Comparison of ENCODE assay signal across 8 mouse cellular contexts in the genomic region with DNA sequence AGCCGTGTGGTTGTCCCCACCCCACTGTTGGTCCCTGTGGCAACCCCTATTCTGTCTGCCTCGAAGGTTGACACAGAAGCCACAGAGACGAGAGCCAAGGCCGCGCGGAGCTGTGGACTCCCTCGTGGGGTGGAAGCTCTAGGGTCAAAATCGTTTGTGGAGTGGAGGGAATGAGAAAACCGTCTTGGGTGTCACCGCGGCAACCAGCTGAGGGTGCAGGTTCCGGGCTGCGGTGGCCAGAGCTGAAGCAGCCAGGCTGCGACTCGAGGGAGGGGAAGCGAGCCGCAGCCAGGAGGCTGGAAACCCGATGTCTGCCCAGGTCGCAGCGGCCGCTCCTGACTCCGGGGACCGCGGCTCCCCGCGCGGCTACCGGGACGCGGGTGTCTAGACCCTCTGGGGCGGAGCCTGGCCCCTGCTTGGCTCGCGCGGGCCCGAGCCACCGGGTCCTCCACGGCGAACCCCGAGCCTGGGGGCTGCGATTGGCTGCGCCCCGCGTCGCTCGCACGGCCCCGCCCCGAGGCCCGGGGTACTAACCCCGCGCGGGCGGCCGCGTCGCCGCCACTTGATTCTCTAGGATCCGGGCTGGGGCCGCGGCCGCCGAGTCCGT. TPM values are rescaled to one million over a fixed set of nuclear protein-coding genes. Genes with fewer than 3 reads are reported as not detected.
DNase-seq lines count a peak whose midpoint lies in the region; ATAC-seq and TF ChIP-seq lines count a peak whose summit lies in the region.

No protein-coding gene starts in this region.

- 0 out of 2 replicates have a peak, but pooled peaks have one; percentile 4 for ATAC-seq in forebrain, postnatal 0 days
- ATAC-seq in kidney, postnatal 0 days (replicated peaks; ENCODE audit: low FRiP score, low read depth): no peak; the same call in 1 of the 2 replicates
- 0 out of 2 replicates have a peak, but pooled peaks have one; percentile 20 for ATAC-seq in midbrain, embryonic 11.5 days (ENCODE audit: low FRiP score)

- DNase-seq in B cell, adult 2 months: peak; percentile 67 to 75
- DNase-seq in ES-E14 (ENCODE audit: low read depth, low spot score): no peak
- DNase-seq in forebrain, postnatal 0 days: no peak
- DNase-seq in kidney, postnatal 0 days (ENCODE audit: low spot score): no peak
- DNase-seq in midbrain, embryonic 11.5 days (ENCODE audit: low spot score, missing footprints): peak; percentile 95
- DNase-seq in thymus, postnatal 0 days (ENCODE audit: low spot score): peak; percentile 75
- DNase-seq in cerebellum, adult 18-20 months: no peak
- no peak for DNase-seq in layer of hippocampus, adult 9-10 months (ENCODE audit: low spot score)

- peak overlapping the region; percentile 28 for H3K4me2 ChIP-seq in forebrain, postnatal 0 days (ENCODE audit: low read depth)
- peak overlapping the region; percentile 59 for H3K4me2 ChIP-seq in kidney, postnatal 0 days (ENCODE audit: low read length)
- peak overlapping the region; percentile 48 for H3K4me2 ChIP-seq in midbrain, embryonic 11.5 days

- H3K4me3 ChIP-seq in ES-E14 (ENCODE audit: insufficient read depth in 1 of 2, low read depth in 1 of 2, low read length in 2 of 2, poor library complexity in 1 of 2, severe bottlenecking in 1 of 2): peak overlapping the region; percentile 57 to 76; a peak in 3 of 4 replicates
- H3K4me3 ChIP-seq in forebrain, postnatal 0 days (ENCODE audit: low read depth, low read length): peak overlapping the region; percentile 19
- H3K4me3 ChIP-seq in kidney, postnatal 0 days (replicated peaks; ENCODE audit: low read depth, low read length): peak overlapping the region; percentile 35
- H3K4me3 ChIP-seq in midbrain, embryonic 11.5 days (ENCODE audit: low read depth, low read length): peak overlapping the region; percentile 34

- in situ Hi-C loops in ES-E14 (cut with MboI; ENCODE audit: low sequenced_read_pairs in 2 of 2, unreplicated experiment in 2 of 2): no loop called here

- 2% methylated on average over 59 of the region's 63 CpGs for WGBS in forebrain, postnatal 0 days
- WGBS in kidney, postnatal 0 days: 2% methylated on average over 49 of the region's 63 CpGs
- 1% methylated on average over 49 of the region's 63 CpGs for WGBS in midbrain, embryonic 11.5 days

- no peaks in the 10 kb centered on the region for H3K9me3 ChIP-seq in ES-E14 (ENCODE audit: control insufficient read depth, insufficient read depth, low read depth, low read length)
- no peaks in the 10 kb centered on the region for H3K9me3 ChIP-seq in forebrain, postnatal 0 days (ENCODE audit: low read length)
- H3K9me3 ChIP-seq in kidney, postnatal 0 days (replicated peaks; ENCODE audit: low read length): no peaks in the 10 kb centered on the region
- H3K9me3 ChIP-seq in midbrain, embryonic 11.5 days (ENCODE audit: control insufficient read depth, low read length): no peaks in the 10 kb centered on the region

- no peak overlapping the region for H3K27ac ChIP-seq in ES-E14 (ENCODE audit: insufficient read depth, low read depth, low read length, poor library complexity, severe bottlenecking)
- H3K27ac ChIP-seq in forebrain, postnatal 0 days (ENCODE audit: low read depth, low read length): no peak overlapping the region
- H3K27ac ChIP-seq in kidney, postnatal 0 days: no peak overlapping the region
- H3K27ac ChIP-seq in midbrain, embryonic 11.5 days (ENCODE audit: low read depth, low read length): no peak overlapping the region

- peaks cover 78% of the 10 kb centered on the region for H3K27me3 ChIP-seq in forebrain, postnatal 0 days (ENCODE audit: insufficient read depth, low read length)
- H3K27me3 ChIP-seq in kidney, postnatal 0 days (ENCODE audit: insufficient read depth, low read length): peaks cover 91% of the 10 kb centered on the region
- peaks cover 99% of the 10 kb centered on the region for H3K27me3 ChIP-seq in midbrain, embryonic 11.5 days (ENCODE audit: control insufficient read depth, insufficient read depth, low read length)

- H3K9ac ChIP-seq in ES-E14 (ENCODE audit: insufficient read depth, low read depth, low read length, poor library complexity, severe bottlenecking): peak overlapping the region; percentile 21
- H3K9ac ChIP-seq in forebrain, postnatal 0 days: no peak overlapping the region
- H3K9ac ChIP-seq in kidney, postnatal 0 days (ENCODE audit: low read depth, low read length): peak overlapping the region; percentile 23; the same call in 1 of the 2 replicates
- H3K9ac ChIP-seq in midbrain, embryonic 11.5 days (ENCODE audit: low read length): no peak overlapping the region; the same call in 1 of the 2 replicates

- no peaks in the 10 kb centered on the region for H3K36me3 ChIP-seq in ES-E14 (ENCODE audit: control insufficient read depth, insufficient read depth, low read length, poor library complexity, severe bottlenecking)
- H3K36me3 ChIP-seq in forebrain, postnatal 0 days (ENCODE audit: insufficient read depth): no peaks in the 10 kb centered on the region
- H3K36me3 ChIP-seq in kidney, postnatal 0 days (ENCODE audit: insufficient read depth, low read length): no peaks in the 10 kb centered on the region
- no peaks in the 10 kb centered on the region for H3K36me3 ChIP-seq in midbrain, embryonic 11.5 days (ENCODE audit: control insufficient read depth, insufficient read depth, low read length)

- peaks cover 0 to 3% of the 10 kb centered on the region in 2 experiments; a peak in 1 of 4 replicates for H3K4me1 ChIP-seq in ES-E14 (ENCODE audit: control insufficient read depth in 2 of 2, insufficient read depth in 2 of 2, low read length in 2 of 2, poor library complexity in 1 of 2)
- H3K4me1 ChIP-seq in forebrain, postnatal 0 days (ENCODE audit: insufficient read depth): no peaks in the 10 kb centered on the region
- peaks cover 4% of the 10 kb centered on the region; the same call in 1 of the 2 replicates for H3K4me1 ChIP-seq in kidney, postnatal 0 days (replicated peaks; ENCODE audit: insufficient read depth, low read length)
- 0 out of 2 replicates have a peak, but pooled peaks cover 3% of the 10 kb centered on the region for H3K4me1 ChIP-seq in midbrain, embryonic 11.5 days (ENCODE audit: control insufficient read depth, insufficient read depth, low read length)

- no peak for TF ChIP-seq CTCF in forebrain, postnatal 0 days (IDR thresholded peaks at IDR 0.05; ENCODE audit: low read depth)
- no peak for TF ChIP-seq CTCF in kidney, postnatal 0 days (IDR thresholded peaks at IDR 0.05; ENCODE audit: low read depth)

TF ChIP-seq in ES-E14, 5 proteins besides CTCF, POLR2A, EP300 and RAD21:
- TF ChIP-seq ZNF384 (IDR thresholded peaks at IDR 0.05; ENCODE audit: low read depth, low read length) (no peak), MAFK (IDR thresholded peaks at IDR 0.05; ENCODE audit: insufficient read depth, low read depth, low read length) (no peak), CHD2 (IDR thresholded peaks at IDR 0.05; ENCODE audit: low read depth, low read length) (no peak), ZC3H11A (IDR thresholded peaks at IDR 0.05; ENCODE audit: borderline replicate concordance, low read depth, low read length) (no peak), HCFC1 (IDR thresholded peaks at IDR 0.05; ENCODE audit: borderline replicate concordance, insufficient read depth, low read length) (no peak)

RNA-seq across cellular contexts. Expression of gene Runx3, which starts 31.6 kb away (rescaled TPM):
- 0.49 and 0.63 TPM in 2 replicates for total RNA-seq in ES-E14 (2012; rRNA removed)
- total RNA-seq in forebrain, postnatal 0 days (2014; rRNA removed): not detected in 2 replicates
- not detected in 2 replicates for polyA plus RNA-seq in forebrain, postnatal 0 days (2015; fragmentation: Nextera tagmentation; extraction: Ambion mirVana)
- polyA plus RNA-seq in kidney, postnatal 0 days (2015; fragmentation: Nextera tagmentation; extraction: Ambion mirVana): 0.05 TPM in 1 of 2 replicates, not detected in the other
- 0.08 TPM in 1 of 2 replicates, not detected in the other for polyA plus RNA-seq in midbrain, embryonic 11.5 days (2014; fragmentation: Nextera tagmentation; extraction: Ambion mirVana)
- polyA plus RNA-seq in thymus, postnatal 0 days (2015; fragmentation: Nextera tagmentation; extraction: Ambion mirVana): 4.8 and 7.9 TPM in 2 replicates

Comparison
In these comparisons a context has a peak if more than half of its experiments do, and no peak if none do; other contexts are left out.
1. DNase-seq: peak in B cell, adult 2 months (2 of 2), midbrain, embryonic 11.5 days (single experiment) and thymus, postnatal 0 days (single experiment); none in ES-E14 (single experiment), forebrain, postnatal 0 days (single experiment), kidney, postnatal 0 days (single experiment), cerebellum, adult 18-20 months (0 of 2) and layer of hippocampus, adult 9-10 months (single experiment).
2. H3K9ac ChIP-seq: peak in ES-E14 (single experiment) and kidney, postnatal 0 days (single experiment); none in forebrain, postnatal 0 days (single experiment) and midbrain, embryonic 11.5 days (single experiment).
3. Peak in every context shown above with its lines, with median percentiles within 50 percentile points of each other: H3K4me3 ChIP-seq and H3K4me2 ChIP-seq.